Comparison of ENCODE assay signal across 22 mouse cellular contexts in the genomic region with DNA sequence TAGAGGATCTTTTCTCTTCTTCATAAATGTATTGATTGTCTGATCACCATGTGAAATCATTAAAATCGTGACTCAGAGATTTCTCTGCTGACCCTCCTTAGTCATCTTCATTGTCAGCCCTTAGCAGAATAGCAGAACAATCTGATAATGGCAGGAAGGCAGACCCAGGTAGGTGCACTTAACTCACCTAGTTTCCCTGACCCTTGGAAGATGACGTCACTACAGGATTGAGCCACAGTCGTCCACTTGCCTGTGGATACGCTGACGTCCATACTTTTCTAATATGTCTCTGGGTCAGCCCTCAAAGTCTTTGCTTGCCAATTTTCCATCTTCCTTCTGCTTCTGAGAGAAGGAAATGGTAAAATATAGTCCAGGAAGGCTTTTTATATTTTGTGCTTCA.
A peak's percentile ranks its signal among the peaks of the same experiment; 100 is the strongest.
DNase-seq lines count a peak whose midpoint lies in the region; ATAC-seq and TF ChIP-seq lines count a peak whose summit lies in the region.
"Had no signal": no experiment of that assay in that cellular context is flagged by ENCODE, and none has a peak within 500 bp of the region (broad histone marks: within the 10 kb centered on the region; RNA-seq: fewer than 3 reads in every experiment).

No protein-coding gene starts in this region.

- H3K9ac ChIP-seq in intestine, postnatal 0 days (ENCODE audit: low read depth, low read length): no peak overlapping the region
- H3K9ac ChIP-seq in intestine, embryonic 15.5 days: no peak overlapping the region
- no peak overlapping the region for H3K9ac ChIP-seq in liver, adult 2 months (ENCODE audit: low read depth, low read length)
- H3K9ac ChIP-seq in liver, embryonic 11.5 days (ENCODE audit: low read depth, low read length): no peak overlapping the region
- H3K9ac ChIP-seq in liver, postnatal 0 days (replicated peaks): no peak overlapping the region
- no peak overlapping the region for H3K9ac ChIP-seq in forebrain, embryonic 12.5 days

- 68% methylated on average over 5 of the region's 5 CpGs for WGBS in intestine, postnatal 0 days
- WGBS in intestine, embryonic 15.5 days: 82% methylated on average over 5 of the region's 5 CpGs
- 16% methylated on average over 5 of the region's 5 CpGs for WGBS in liver, adult 2 months
- WGBS in liver, embryonic 11.5 days: 70% methylated on average over 5 of the region's 5 CpGs
- WGBS in liver, postnatal 0 days (ENCODE audit: insufficient replicate concordance): 54% methylated on average over 5 of the region's 5 CpGs
- 91% methylated on average over 5 of the region's 5 CpGs for WGBS in forebrain, embryonic 12.5 days

- no peaks in the 10 kb centered on the region for H3K36me3 ChIP-seq in intestine, postnatal 0 days (ENCODE audit: control insufficient read depth, insufficient read depth)
- no peaks in the 10 kb centered on the region for H3K36me3 ChIP-seq in intestine, embryonic 15.5 days
- H3K36me3 ChIP-seq in liver, adult 2 months (ENCODE audit: control insufficient read depth, insufficient read depth, low read length): no peaks in the 10 kb centered on the region
- H3K36me3 ChIP-seq in liver, embryonic 11.5 days (ENCODE audit: control insufficient read depth, insufficient read depth, low read length): no peaks in the 10 kb centered on the region
- no peaks in the 10 kb centered on the region for H3K36me3 ChIP-seq in liver, postnatal 0 days (replicated peaks; ENCODE audit: insufficient read depth, low read length)
- H3K36me3 ChIP-seq in forebrain, embryonic 12.5 days (replicated peaks): no peaks in the 10 kb centered on the region
- H3K36me3 ChIP-seq: G1E had no signal

- H3K27ac ChIP-seq in intestine, postnatal 0 days (ENCODE audit: low read depth, low read length): no peak overlapping the region
- H3K27ac ChIP-seq in intestine, embryonic 15.5 days: no peak overlapping the region
- no peak overlapping the region for H3K27ac ChIP-seq in liver, adult 2 months (replicated peaks; ENCODE audit: insufficient read depth, low read depth, low read length)
- H3K27ac ChIP-seq in liver, embryonic 11.5 days (ENCODE audit: low read depth, low read length): no peak overlapping the region
- no peak overlapping the region for H3K27ac ChIP-seq in liver, postnatal 0 days (ENCODE audit: low read depth)
- H3K27ac ChIP-seq in forebrain, embryonic 12.5 days: no peak overlapping the region

- no peak for TF ChIP-seq EP300 in liver, postnatal 0 days (IDR thresholded peaks at IDR 0.05; ENCODE audit: low read depth)

- peak; percentile 63 for DNase-seq in liver, adult 2 months (ENCODE audit: extremely low read depth, low read depth, low spot score)
- no peak for DNase-seq in liver, embryonic 11.5 days (ENCODE audit: low spot score)
- peak; percentile 11 for DNase-seq in liver, postnatal 0 days
- DNase-seq in liver: no peak
- peak; percentile 1 for DNase-seq in skeletal muscle tissue, adult 2 months (ENCODE audit: low read depth, low spot score)
- DNase-seq: adrenal gland, adult 2 months; adrenal gland, adult 8-10 months; adrenal gland, postnatal 10 days; adrenal gland, postnatal 14 days; adrenal gland, postnatal 25 days; adrenal gland, postnatal 36 days; B cell, adult 2 months; cerebellum, adult 11 months; cerebellum, adult 11-12 months had no signal

- no peaks in the 10 kb centered on the region for H3K79me2 ChIP-seq in liver, adult 2 months (ENCODE audit: control insufficient read depth, insufficient read depth, low read length)

- no peaks in the 10 kb centered on the region for H3K9me3 ChIP-seq in intestine, postnatal 0 days (ENCODE audit: control insufficient read depth)
- no peaks in the 10 kb centered on the region for H3K9me3 ChIP-seq in intestine, embryonic 15.5 days
- H3K9me3 ChIP-seq in liver, embryonic 11.5 days (ENCODE audit: control insufficient read depth, low read length): no peaks in the 10 kb centered on the region
- H3K9me3 ChIP-seq in liver, postnatal 0 days (ENCODE audit: low read length): no peaks in the 10 kb centered on the region
- H3K9me3 ChIP-seq in forebrain, embryonic 12.5 days: no peaks in the 10 kb centered on the region
- H3K9me3 ChIP-seq: G1E had no signal

- no peaks in the 10 kb centered on the region for H3K4me1 ChIP-seq in intestine, postnatal 0 days (replicated peaks; ENCODE audit: control insufficient read depth, insufficient read depth, low read length)
- H3K4me1 ChIP-seq in intestine, embryonic 15.5 days (replicated peaks): no peaks in the 10 kb centered on the region
- no peaks in the 10 kb centered on the region for H3K4me1 ChIP-seq in liver, adult 2 months (ENCODE audit: control insufficient read depth, insufficient read depth, low read length)
- H3K4me1 ChIP-seq in liver, embryonic 11.5 days (replicated peaks; ENCODE audit: control insufficient read depth, insufficient read depth, low read length): no peaks in the 10 kb centered on the region
- no peaks in the 10 kb centered on the region for H3K4me1 ChIP-seq in liver, postnatal 0 days (ENCODE audit: insufficient read depth)
- H3K4me1 ChIP-seq in forebrain, embryonic 12.5 days: no peaks in the 10 kb centered on the region

- no peak overlapping the region for H3K4me2 ChIP-seq in intestine, postnatal 0 days (replicated peaks; ENCODE audit: low read depth)
- no peak overlapping the region for H3K4me2 ChIP-seq in intestine, embryonic 15.5 days (replicated peaks)
- no peak overlapping the region for H3K4me2 ChIP-seq in liver, embryonic 11.5 days
- no peak overlapping the region for H3K4me2 ChIP-seq in liver, postnatal 0 days (ENCODE audit: low read depth, low read length)
- no peak overlapping the region for H3K4me2 ChIP-seq in forebrain, embryonic 12.5 days

- TF ChIP-seq CTCF in intestine, postnatal 0 days (IDR thresholded peaks at IDR 0.05; ENCODE audit: low read depth): no peak
- no peak for TF ChIP-seq CTCF in liver, adult 2 months (IDR thresholded peaks at IDR 0.05; ENCODE audit: low read depth, low read length)
- TF ChIP-seq CTCF in liver, postnatal 0 days (IDR thresholded peaks at IDR 0.05; ENCODE audit: low read depth): no peak

- no peak overlapping the region for H3K4me3 ChIP-seq in intestine, postnatal 0 days (ENCODE audit: low read depth, low read length)
- H3K4me3 ChIP-seq in intestine, embryonic 15.5 days (replicated peaks): no peak overlapping the region
- no peak overlapping the region for H3K4me3 ChIP-seq in liver, adult 2 months (ENCODE audit: insufficient read depth, low read depth, low read length)
- no peak overlapping the region for H3K4me3 ChIP-seq in liver, embryonic 11.5 days (ENCODE audit: low read depth, low read length)
- no peak overlapping the region for H3K4me3 ChIP-seq in liver, postnatal 0 days (ENCODE audit: low read depth, low read length)
- no peak overlapping the region for H3K4me3 ChIP-seq in forebrain, embryonic 12.5 days (replicated peaks)

- H3K27me3 ChIP-seq in intestine, postnatal 0 days (replicated peaks; ENCODE audit: control insufficient read depth, insufficient read depth, low read length): no peaks in the 10 kb centered on the region
- no peaks in the 10 kb centered on the region for H3K27me3 ChIP-seq in intestine, embryonic 15.5 days (replicated peaks)
- no peaks in the 10 kb centered on the region for H3K27me3 ChIP-seq in liver, adult 2 months (ENCODE audit: control insufficient read depth, insufficient read depth, low read length)
- H3K27me3 ChIP-seq in liver, embryonic 11.5 days (replicated peaks; ENCODE audit: control insufficient read depth, insufficient read depth, low read length): no peaks in the 10 kb centered on the region; the same call in 1 of the 2 replicates
- H3K27me3 ChIP-seq in liver, postnatal 0 days (ENCODE audit: insufficient read depth, low read length): no peaks in the 10 kb centered on the region
- H3K27me3 ChIP-seq in forebrain, embryonic 12.5 days: peaks cover 16% of the 10 kb centered on the region
- H3K27me3 ChIP-seq: CH12.LX had no signal

- ATAC-seq in intestine, postnatal 0 days: peak; percentile 69; the same call in 1 of the 2 replicates
- no peak for ATAC-seq in intestine, embryonic 15.5 days
- no peak for ATAC-seq in liver, embryonic 11.5 days (replicated peaks; ENCODE audit: low FRiP score)
- no peak for ATAC-seq in liver, postnatal 0 days
- ATAC-seq in forebrain, embryonic 12.5 days (ENCODE audit: low FRiP score): no peak
- ATAC-seq: activated CD4-positive, CD25-positive, alpha-beta regulatory T cell, adult 4 months; CD4-positive, CD25-positive, alpha-beta regulatory T cell, adult 4 months; Patski had no signal

- no peak for TF ChIP-seq POLR2A in liver, adult 2 months (IDR thresholded peaks at IDR 0.05; ENCODE audit: extremely low read depth, insufficient read depth, low read length)

Comparison
In these comparisons a context has a peak if more than half of its experiments do, and no peak if none do; other contexts are left out.
1. DNase-seq: peak in liver, adult 2 months (single experiment), liver, postnatal 0 days (single experiment) and skeletal muscle tissue, adult 2 months (single experiment); none in liver, embryonic 11.5 days (single experiment) and liver (single experiment).